In the genomic region with DNA sequence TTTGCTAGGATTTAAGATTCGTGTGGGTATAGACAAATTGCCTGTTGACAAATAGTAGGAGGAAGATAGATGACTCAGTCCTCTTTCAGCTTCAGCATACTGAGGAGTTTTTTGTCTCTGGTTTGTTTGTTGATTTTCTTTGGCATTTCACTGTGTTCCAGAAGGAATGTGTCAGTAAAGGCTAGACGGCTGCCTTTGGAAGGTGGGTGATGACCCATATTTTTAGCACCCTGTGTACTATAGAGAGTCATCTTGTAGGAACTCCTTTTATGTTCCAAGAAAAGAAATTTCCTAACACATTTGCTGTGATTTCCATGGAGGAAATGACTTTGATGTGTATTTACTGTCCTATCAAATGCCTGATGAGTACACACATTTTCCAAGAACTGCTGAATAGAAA, we compare ENCODE assay signal across 12 mouse cellular contexts.
"Had no signal": no experiment of that assay in that cellular context is flagged by ENCODE, and none has a peak within 500 bp of the region (broad histone marks: within the 10 kb centered on the region; RNA-seq: fewer than 3 reads in every experiment).

No protein-coding gene starts in this region.

- DNase-seq: kidney, adult 18-20 months; kidney, adult 9 months; kidney, postnatal 14 days; layer of hippocampus, adult 9-11 months; left cerebral cortex, postnatal 4 days; liver, postnatal 0 days; lung, postnatal 10 days; lung, postnatal 36 days; retina, postnatal 1 day; thymus, adult 2 months; thymus, postnatal 14 days; thymus, postnatal 4 days had no signal
